Mouse (Mus musculus): Measurements from ENCODE around the gene Tnf. TPM values are rescaled to one million over a fixed set of nuclear protein-coding genes. Genes with fewer than 3 reads are reported as not detected.

The Tnf gene
- polyA plus RNA-seq, 1 experiment from 2014 or later = not detected

GRCm38 (mm10) chr17:35152121-35152520 is 49.7 kb downstream of the Tnf start:
- WGBS = 97% methylated on average over 4 of the region's 4 CpGs
- no peak overlapping the region for H3K4me2 ChIP-seq (ENCODE audit: low read depth, low read length, severe bottlenecking)
- ATAC-seq (replicated peaks; ENCODE audit: low FRiP score) (no peak), DNase-seq (ENCODE audit: low spot score) (no peak)
- H3K4me1 ChIP-seq (replicated peaks; ENCODE audit: control insufficient read depth, insufficient read depth, low read length) = no peaks in the 10 kb centered on the region
- no peaks in the 10 kb centered on the region for H3K9me3 ChIP-seq (ENCODE audit: control insufficient read depth, low read length)
- peaks cover 65% of the 10 kb centered on the region for H3K36me3 ChIP-seq (ENCODE audit: control insufficient read depth, insufficient read depth, low read length)
- H3K27ac ChIP-seq (ENCODE audit: low read depth, low read length) = no peak overlapping the region
- H3K9ac ChIP-seq (ENCODE audit: low read length) = no peak overlapping the region
- H3K27me3 ChIP-seq (ENCODE audit: control insufficient read depth, insufficient read depth, low read length) = no peaks in the 10 kb centered on the region
- no peak overlapping the region for H3K4me3 ChIP-seq (ENCODE audit: low read depth, low read length)

Small RNAs within 50 kb of the gene (microRNA-seq; reads per million reads assigned to microRNA genes)
- gene Mir6973a (ENCODE audit: insufficient number of aligned reads) (not detected), gene Mir6974 (ENCODE audit: insufficient number of aligned reads) (not detected), gene Mir6975 (ENCODE audit: insufficient number of aligned reads) (6.7 reads per million), gene Mir8094 (ENCODE audit: insufficient number of aligned reads) (not detected)

Other genes starting within 250 kb of the Tnf start
- gene Hspa1b, start 242.8 kb downstream of the Tnf start, polyA plus RNA-seq (2014; fragmentation: Nextera tagmentation; extraction: Ambion mirVana) = 0.24 TPM in 1 of 2 replicates, not detected in the other
- gene Gm20481, start 232.1 kb downstream of the Tnf start, polyA plus RNA-seq (2014; fragmentation: Nextera tagmentation; extraction: Ambion mirVana) = not detected in 2 replicates
- 1.6 TPM in 2 replicates for gene Hspa1a, start 229.9 kb downstream of the Tnf start, polyA plus RNA-seq (2014; fragmentation: Nextera tagmentation; extraction: Ambion mirVana)
- gene Hspa1l, start 229.3 kb downstream of the Tnf start, polyA plus RNA-seq (2014; fragmentation: Nextera tagmentation; extraction: Ambion mirVana) = 1.7 and 1.8 TPM in 2 replicates
- gene Lsm2, start 220.1 kb downstream of the Tnf start, polyA plus RNA-seq (2014; fragmentation: Nextera tagmentation; extraction: Ambion mirVana) = 288 and 292 TPM in 2 replicates
- gene Vars, start 201.0 kb downstream of the Tnf start, polyA plus RNA-seq (2014; fragmentation: Nextera tagmentation; extraction: Ambion mirVana) = 169 and 174 TPM in 2 replicates
- 0.15 and 0.27 TPM in 2 replicates for gene Vwa7, start 185.4 kb downstream of the Tnf start, polyA plus RNA-seq (2014; fragmentation: Nextera tagmentation; extraction: Ambion mirVana)
- gene Sapcd1, start 174.0 kb downstream of the Tnf start, polyA plus RNA-seq (2014; fragmentation: Nextera tagmentation; extraction: Ambion mirVana) = 4.0 and 4.1 TPM in 2 replicates
- gene Msh5, start 155.3 kb downstream of the Tnf start, polyA plus RNA-seq (2014; fragmentation: Nextera tagmentation; extraction: Ambion mirVana) = 5.8 and 7.9 TPM in 2 replicates
- 67.7 and 74.5 TPM in 2 replicates for gene Clic1, start 152.0 kb downstream of the Tnf start, polyA plus RNA-seq (2014; fragmentation: Nextera tagmentation; extraction: Ambion mirVana)
- gene Ddah2, start 143.0 kb downstream of the Tnf start, polyA plus RNA-seq (2014; fragmentation: Nextera tagmentation; extraction: Ambion mirVana) = 489 and 543 TPM in 2 replicates
- 0.20 TPM in 1 of 2 replicates, not detected in the other for gene Ly6g6c, start 136.6 kb downstream of the Tnf start, polyA plus RNA-seq (2014; fragmentation: Nextera tagmentation; extraction: Ambion mirVana)
- gene Mpig6b, start 135.8 kb downstream of the Tnf start, polyA plus RNA-seq (2014; fragmentation: Nextera tagmentation; extraction: Ambion mirVana) = 1.3 and 1.6 TPM in 2 replicates
- 0.39 and 0.57 TPM in 2 replicates for gene Ly6g6e, start 125.1 kb downstream of the Tnf start, polyA plus RNA-seq (2014; fragmentation: Nextera tagmentation; extraction: Ambion mirVana)
- gene Ly6g6d, start 123.9 kb downstream of the Tnf start, polyA plus RNA-seq (2014; fragmentation: Nextera tagmentation; extraction: Ambion mirVana) = 1.7 and 1.8 TPM in 2 replicates
- 0.72 and 0.88 TPM in 2 replicates for gene Ly6g6f, start 116.4 kb downstream of the Tnf start, polyA plus RNA-seq (2014; fragmentation: Nextera tagmentation; extraction: Ambion mirVana)
- 52.6 and 53.8 TPM in 2 replicates for gene Abhd16a, start 112.7 kb downstream of the Tnf start, polyA plus RNA-seq (2014; fragmentation: Nextera tagmentation; extraction: Ambion mirVana)
- gene Ly6g5c, start 93.7 kb downstream of the Tnf start, polyA plus RNA-seq (2014; fragmentation: Nextera tagmentation; extraction: Ambion mirVana) = not detected in 2 replicates
- gene Ly6g5b, start 86.6 kb downstream of the Tnf start, polyA plus RNA-seq (2014; fragmentation: Nextera tagmentation; extraction: Ambion mirVana) = 1.4 and 1.9 TPM in 2 replicates
- 29.5 and 33.7 TPM in 2 replicates for gene Gpank1, start 80.6 kb downstream of the Tnf start, polyA plus RNA-seq (2014; fragmentation: Nextera tagmentation; extraction: Ambion mirVana)
- gene Csnk2b, start 80.0 kb downstream of the Tnf start, polyA plus RNA-seq (2014; fragmentation: Nextera tagmentation; extraction: Ambion mirVana) = 296 and 297 TPM in 2 replicates
- gene D17H6S53E, start 75.6 kb downstream of the Tnf start, polyA plus RNA-seq (2014; fragmentation: Nextera tagmentation; extraction: Ambion mirVana) = 8.6 and 8.7 TPM in 2 replicates
- gene Apom, start 70.0 kb downstream of the Tnf start, polyA plus RNA-seq (2014; fragmentation: Nextera tagmentation; extraction: Ambion mirVana) = 0.64 and 0.88 TPM in 2 replicates
- 96.6 and 100 TPM in 2 replicates for gene Bag6, start 66.8 kb downstream of the Tnf start, polyA plus RNA-seq (2014; fragmentation: Nextera tagmentation; extraction: Ambion mirVana)
- gene Prrc2a, start 37.1 kb downstream of the Tnf start, polyA plus RNA-seq (2014; fragmentation: Nextera tagmentation; extraction: Ambion mirVana) = 277 and 281 TPM in 2 replicates
- 2.9 and 3.5 TPM in 2 replicates for gene Aif1, start 25.9 kb downstream of the Tnf start, polyA plus RNA-seq (2014; fragmentation: Nextera tagmentation; extraction: Ambion mirVana)
- 3.8 and 4.7 TPM in 2 replicates for gene Lst1, start 13.6 kb downstream of the Tnf start, polyA plus RNA-seq (2014; fragmentation: Nextera tagmentation; extraction: Ambion mirVana)
- 0.17 and 0.41 TPM in 2 replicates for gene Ltb, start 7.6 kb downstream of the Tnf start, polyA plus RNA-seq (2014; fragmentation: Nextera tagmentation; extraction: Ambion mirVana)
- not detected in 2 replicates for gene Lta, start 3.3 kb upstream of the Tnf start, polyA plus RNA-seq (2014; fragmentation: Nextera tagmentation; extraction: Ambion mirVana)
- gene Gm16181, start 18.8 kb upstream of the Tnf start, polyA plus RNA-seq (2014; fragmentation: Nextera tagmentation; extraction: Ambion mirVana) = 0.85 TPM in 1 of 2 replicates, not detected in the other
- 12.1 and 14.2 TPM in 2 replicates for gene Atp6v1g2, start 31.7 kb upstream of the Tnf start, polyA plus RNA-seq (2014; fragmentation: Nextera tagmentation; extraction: Ambion mirVana)
- gene Nfkbil1, start 33.8 kb upstream of the Tnf start, polyA plus RNA-seq (2014; fragmentation: Nextera tagmentation; extraction: Ambion mirVana) = 4.3 and 5.5 TPM in 2 replicates
- gene Ddx39b, start 39.7 kb upstream of the Tnf start, polyA plus RNA-seq (2014; fragmentation: Nextera tagmentation; extraction: Ambion mirVana) = 717 and 756 TPM in 2 replicates
- gene H2-D1, start 60.7 kb upstream of the Tnf start, polyA plus RNA-seq (2014; fragmentation: Nextera tagmentation; extraction: Ambion mirVana) = 45.8 and 51.2 TPM in 2 replicates
- not detected in 2 replicates for gene H2-Q1, start 118.4 kb upstream of the Tnf start, polyA plus RNA-seq (2014; fragmentation: Nextera tagmentation; extraction: Ambion mirVana)
- gene H2-Q2, start 140.2 kb upstream of the Tnf start, polyA plus RNA-seq (2014; fragmentation: Nextera tagmentation; extraction: Ambion mirVana) = 0.31 and 0.53 TPM in 2 replicates
- 1.7 and 2.1 TPM in 2 replicates for gene H2-Q4, start 177.6 kb upstream of the Tnf start, polyA plus RNA-seq (2014; fragmentation: Nextera tagmentation; extraction: Ambion mirVana)
- gene H2-Q6, start 222.8 kb upstream of the Tnf start, polyA plus RNA-seq (2014; fragmentation: Nextera tagmentation; extraction: Ambion mirVana) = 0.72 and 1.2 TPM in 2 replicates
- 10.5 and 10.6 TPM in 2 replicates for gene H2-Q7, start 237.1 kb upstream of the Tnf start, polyA plus RNA-seq (2014; fragmentation: Nextera tagmentation; extraction: Ambion mirVana)

Measured in forebrain, embryonic 11.5 days (tissue).